Mouse (Mus musculus): ENCODE data around the gene Des.
A peak's percentile ranks its signal among the peaks of the same experiment; 100 is the strongest.

The Des gene

GRCm38 (mm10) chr1:75384470-75385141, 24.5 kb downstream of the Des start:
- no peak for DNase-seq (ENCODE audit: low read depth)

DNA sequence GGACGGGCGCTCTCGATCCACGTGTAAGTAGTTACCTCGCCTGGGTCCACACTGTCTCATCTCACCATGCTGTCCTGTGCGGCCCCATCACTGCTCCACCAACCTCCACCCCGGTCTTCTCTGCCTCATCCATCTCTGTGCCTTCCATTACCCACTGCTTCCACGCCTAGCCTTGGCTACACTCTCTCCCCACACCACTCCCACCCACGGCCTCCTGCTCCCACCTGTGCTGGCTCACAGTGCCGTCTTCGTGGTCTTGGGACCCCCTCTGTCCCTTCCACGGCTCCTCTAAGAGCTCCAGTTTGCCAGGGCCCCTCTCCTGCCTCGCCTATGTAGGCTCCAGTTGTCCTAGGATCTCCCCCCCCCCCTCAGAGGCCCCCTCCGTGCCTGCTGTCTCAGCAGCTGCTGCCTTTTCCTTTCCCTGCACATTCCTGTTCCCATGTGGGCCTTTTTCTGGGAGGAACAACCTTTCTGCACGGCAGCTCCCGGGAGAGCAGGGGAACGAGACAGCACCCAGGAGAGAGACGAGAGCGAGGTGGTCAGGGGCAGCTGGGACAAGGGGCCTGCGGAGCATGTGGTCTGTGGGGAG, 25.1 kb downstream of the Des start:
- no peak for DNase-seq (ENCODE audit: low read depth)

GRCm38 (mm10) chr1:75386149-75386548, 26.0 kb downstream of the Des start:
- DNase-seq (ENCODE audit: low read depth): no peak

DNA sequence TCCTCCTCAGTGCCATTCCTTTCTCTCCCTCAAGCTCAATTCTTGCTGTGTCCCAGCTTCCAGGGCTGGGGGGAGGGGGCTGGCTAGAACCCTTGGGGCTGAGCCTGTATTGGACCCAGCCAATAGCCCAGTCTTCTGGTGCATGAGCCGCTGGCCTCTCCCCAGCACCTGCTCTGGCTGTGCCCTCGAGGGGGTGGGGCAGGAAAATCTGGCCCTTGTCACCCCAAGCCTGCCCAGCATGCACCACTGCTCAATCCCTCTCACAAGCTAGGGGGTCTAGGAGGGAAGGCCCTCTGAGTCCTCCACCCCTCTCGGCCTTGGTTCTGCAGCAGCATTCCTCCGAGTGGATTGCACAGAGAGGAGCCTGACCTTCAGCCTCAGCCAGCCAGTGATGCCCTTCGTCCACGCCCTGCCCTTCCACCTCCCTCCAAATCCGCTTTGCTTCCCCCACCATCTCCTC, 27.4 kb downstream of the Des start:
- DNase-seq (ENCODE audit: low read depth): no peak

DNA sequence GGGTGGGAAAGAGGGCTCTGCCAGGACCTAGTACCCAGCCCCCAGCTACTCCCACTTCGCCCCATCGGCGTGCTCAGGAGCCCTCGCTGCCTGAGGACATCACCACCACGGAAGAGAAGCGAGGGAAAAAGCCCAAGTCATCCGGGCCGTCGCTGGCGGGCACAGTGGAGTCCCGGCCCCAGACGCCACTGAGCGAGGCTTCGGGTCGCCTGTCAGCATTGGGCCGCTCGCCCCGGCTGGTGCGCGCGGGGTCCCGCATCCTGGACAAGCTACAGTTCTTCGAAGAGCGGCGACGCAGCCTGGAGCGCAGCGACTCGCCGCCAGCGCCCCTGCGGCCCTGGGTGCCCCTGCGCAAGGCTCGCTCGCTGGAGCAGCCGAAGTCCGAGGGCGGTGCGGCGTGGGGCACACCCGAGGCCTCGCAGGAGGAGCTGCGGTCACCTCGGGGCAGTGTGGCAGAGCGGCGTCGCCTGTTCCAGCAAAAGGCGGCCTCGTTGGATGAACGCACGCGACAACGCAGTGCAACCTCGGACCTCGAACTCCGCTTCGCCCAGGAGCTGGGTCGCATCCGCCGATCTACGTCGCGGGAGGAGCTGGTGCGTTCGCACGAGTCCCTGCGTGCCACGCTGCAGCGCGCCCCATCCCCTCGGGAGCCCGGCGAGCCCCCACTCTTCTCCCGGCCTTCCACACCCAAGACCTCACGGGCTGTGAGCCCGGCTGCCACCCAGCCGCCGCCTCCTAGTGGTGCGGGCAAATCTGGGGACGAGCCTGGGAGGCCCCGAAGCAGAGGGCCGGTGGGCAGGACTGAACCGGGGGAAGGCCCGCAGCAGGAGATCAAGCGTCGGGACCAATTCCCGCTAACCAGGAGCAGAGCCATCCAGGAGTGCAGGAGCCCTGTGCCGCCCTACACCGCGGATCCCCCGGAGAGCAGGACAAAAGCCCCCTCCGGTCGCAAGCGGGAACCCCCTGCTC, 28.1 kb downstream of the Des start:
- no peak for DNase-seq (ENCODE audit: low read depth)

DNA sequence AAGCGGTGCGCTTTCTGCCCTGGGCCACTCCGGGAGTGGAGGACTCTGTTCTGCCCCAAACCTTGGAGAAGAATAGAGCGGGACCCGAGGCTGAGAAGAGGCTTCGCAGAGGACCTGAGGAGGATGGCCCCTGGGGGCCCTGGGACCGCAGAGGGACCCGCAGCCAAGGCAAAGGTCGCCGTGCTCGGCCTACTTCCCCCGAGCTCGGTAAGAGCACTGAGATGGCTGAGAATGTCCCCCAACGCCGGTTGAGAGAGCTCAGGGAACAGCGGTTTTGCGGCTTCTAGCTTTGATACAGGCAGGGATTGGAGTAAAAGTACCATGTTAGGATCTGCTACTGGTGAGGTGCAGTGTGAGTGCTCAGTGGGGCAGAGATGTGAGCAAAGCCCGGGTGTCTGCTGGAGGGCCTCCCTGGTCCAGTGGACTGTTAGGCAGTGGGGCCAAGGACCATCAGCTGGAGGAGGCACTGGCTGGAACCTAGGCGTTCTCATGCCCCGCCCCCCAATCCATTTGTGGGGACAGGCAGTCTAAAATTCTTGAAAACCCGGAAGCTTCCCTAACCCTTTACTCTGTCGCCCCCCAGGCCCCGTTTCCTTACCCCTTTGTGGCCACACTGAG, 28.9 kb downstream of the Des start:
- DNase-seq (ENCODE audit: low read depth): no peak

DNA sequence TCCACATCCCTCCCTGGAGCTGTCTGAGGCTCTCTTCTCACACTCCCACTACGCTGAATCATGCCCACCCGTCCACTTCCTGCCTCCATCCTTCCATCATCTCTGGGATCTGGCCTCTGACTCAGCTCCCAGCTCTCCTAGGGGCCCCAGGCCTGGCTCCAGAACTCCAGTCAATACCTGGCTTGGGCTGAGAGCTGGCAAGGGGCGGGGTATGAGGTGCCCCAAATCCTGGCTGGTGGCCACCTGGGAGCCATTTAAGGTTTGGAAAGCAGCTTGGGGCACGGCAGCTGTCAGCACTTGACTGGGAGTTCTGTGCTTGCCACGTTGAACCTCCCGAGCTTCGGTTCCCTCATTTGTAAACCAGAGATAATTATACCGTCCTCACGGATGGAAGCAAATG, 33.0 kb downstream of the Des start:
- DNase-seq (ENCODE audit: low read depth): peak; percentile 99

DNA sequence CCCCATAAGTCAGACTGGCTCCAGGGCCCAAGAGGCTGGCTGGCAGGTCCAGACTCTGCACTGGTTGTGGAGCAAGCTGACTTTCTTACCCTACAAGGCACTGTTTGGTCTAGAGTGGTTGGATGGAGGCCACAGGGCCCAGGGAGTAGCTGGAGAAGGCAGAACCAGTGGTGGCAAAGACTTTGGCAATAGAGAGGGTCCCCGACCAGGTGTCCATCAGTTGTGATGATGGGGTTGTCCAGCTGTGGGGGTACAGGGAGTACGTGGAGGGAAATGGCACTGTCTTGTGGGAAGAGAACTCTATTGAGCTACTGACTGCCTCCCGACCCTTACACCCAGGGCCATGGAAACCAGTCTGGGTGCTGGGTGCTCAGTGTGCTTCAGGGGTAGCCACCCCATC, 33.7 kb downstream of the Des start:
- no peak for DNase-seq (ENCODE audit: low read depth)

DNA sequence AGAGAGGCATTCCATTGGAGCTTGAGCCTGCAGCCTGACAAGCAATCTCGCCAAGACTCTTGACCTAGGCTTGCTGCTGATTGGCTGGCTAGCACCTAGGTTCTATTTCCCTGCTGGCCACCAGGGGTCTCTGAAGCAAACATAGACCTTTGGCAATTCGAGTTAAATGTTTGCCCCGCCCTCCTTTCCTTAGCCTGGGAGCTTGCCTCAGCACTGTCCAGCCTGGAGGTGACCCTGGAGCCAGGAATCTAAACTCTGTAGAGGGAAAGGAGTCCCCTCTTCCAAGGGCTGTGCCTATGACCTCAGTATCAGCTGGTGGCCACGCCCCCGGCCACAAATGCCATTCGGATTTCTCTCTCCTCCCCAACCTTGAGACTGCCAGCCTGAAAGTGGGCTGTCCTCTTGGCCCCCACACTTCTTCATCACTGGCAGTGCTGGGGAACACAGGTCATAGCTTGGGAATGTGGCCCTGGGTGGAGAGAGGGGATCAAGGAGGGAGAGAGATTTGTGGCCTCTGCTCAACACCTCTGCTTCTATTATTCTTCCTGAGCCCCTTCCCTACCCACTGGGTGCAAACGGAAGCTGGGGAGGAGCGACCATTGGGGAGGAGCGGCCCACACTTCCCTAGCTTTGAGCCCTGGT, 38.8 kb downstream of the Des start:
- peak; percentile 94 for DNase-seq (ENCODE audit: low read depth)

GRCm38 (mm10) chr1:75399755-75400492, 39.8 kb downstream of the Des start:
- DNase-seq (ENCODE audit: low read depth): peak; percentile 76

DNA sequence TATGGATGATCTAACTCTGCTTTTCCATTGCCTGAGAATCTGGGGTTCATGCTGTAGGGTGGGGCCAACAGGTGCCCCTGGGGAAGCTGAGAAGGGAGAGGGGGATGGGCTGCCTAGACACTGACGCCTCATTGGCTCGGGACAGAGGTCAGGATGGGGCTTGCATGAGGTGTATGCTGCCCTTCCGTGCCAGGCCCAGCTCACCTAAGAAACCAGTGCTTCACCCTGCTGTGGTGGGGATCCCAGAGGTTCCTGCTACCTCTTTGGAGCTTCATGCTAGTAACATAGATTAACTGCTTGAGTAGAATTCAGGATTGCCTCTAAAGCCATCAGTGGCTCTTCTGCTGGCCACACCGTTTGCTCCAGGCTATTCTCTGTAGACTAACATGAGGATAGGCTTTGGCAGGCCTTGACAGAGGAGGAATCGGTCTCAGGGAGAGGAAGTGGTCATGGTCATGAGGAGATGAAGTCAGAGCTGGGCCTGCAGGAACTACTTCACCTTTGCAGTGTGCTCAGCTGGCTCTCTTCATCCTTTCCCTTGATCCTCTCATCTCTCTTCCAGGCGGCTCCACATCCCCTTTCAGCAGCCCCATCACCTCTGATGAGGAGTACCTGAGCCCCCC, 40.5 kb downstream of the Des start:
- DNase-seq (ENCODE audit: low read depth): no peak

DNA sequence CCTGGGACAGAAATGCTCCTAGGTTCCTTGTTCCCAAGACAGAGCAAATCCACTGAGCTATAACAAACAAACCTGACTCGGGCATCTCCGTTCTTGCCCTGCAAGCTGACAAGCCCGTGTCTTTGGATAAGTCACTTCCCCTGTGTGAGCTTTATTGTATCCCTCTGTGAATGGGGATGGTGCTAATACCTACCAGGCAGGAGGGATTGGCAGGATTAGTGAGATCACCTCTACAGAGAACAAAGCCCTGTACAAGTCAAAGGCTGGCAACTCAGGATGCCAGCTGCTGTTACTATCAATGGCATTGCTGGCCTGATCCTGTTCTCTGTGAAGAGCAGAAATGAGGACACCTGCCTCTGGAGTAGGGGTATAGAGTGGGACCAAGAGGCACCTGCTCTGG, 45.4 kb downstream of the Des start:
- DNase-seq (ENCODE audit: low read depth): no peak

GRCm38 (mm10) chr1:75406173-75406572, 46.0 kb downstream of the Des start:
- no peak for DNase-seq (ENCODE audit: low read depth)

GRCm38 (mm10) chr1:75407056-75407455, 46.9 kb downstream of the Des start:
- DNase-seq (ENCODE audit: low read depth): no peak

DNA sequence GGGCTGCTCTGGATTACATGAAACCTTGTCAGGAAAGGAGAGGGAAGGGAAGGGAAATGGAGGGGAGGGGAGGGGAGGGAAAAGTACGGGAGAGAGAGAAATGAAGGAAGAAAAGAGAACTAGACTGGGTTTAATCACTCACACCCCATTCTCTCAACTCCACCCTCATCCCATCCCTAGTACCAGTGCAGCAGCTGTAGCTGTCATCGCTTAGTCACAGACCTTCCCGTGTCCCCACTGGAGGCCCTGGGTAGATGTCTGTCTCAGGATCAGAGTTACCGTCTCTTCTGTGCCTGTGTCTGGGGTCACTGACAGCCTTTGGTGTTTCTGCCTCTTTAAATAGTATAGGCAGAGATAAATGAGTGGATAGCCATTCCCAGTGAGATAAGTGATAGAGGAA, 48.1 kb downstream of the Des start:
- no peak for DNase-seq (ENCODE audit: low read depth)

DNA sequence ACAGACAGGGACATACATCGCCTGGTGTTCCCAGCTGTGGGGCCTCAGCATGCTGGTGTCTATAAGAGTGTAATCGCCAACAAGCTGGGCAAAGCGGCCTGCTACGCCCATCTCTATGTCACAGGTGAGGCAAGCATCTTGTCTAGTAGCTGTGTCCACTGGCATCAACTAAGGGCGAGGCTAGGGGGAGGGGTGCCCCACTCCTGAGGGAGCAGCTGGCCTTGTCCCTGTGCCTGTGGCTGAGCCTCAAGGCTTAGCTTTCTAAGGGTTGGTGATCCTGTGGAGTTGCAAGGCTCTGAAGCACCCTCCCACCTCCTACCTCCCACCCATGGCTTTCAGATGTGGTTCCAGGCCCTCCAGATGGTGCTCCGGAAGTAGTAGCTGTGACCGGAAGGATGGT, 49.8 kb downstream of the Des start:
- DNase-seq (ENCODE audit: low read depth): no peak

DNA sequence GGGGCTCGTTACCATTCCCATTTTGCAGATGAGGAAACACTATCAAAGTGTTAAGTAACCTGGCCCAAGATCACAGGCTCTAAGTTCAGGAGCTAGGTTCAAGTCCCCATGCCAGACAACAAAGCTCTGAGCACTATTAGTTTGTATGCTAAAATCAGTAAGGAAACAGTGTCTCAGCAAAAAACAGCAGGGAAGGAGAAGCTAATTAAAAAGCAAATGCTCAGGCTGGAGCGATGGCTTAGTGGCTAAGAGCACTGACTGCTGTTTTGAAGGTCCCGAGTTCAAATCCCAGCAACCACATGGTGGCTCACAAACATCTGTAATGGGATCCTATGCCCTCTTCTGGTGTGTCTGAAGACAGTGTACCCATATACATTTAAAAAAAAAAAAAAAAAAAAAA, 52.1 kb downstream of the Des start:
- DNase-seq (ENCODE audit: low read depth): no peak

DNA sequence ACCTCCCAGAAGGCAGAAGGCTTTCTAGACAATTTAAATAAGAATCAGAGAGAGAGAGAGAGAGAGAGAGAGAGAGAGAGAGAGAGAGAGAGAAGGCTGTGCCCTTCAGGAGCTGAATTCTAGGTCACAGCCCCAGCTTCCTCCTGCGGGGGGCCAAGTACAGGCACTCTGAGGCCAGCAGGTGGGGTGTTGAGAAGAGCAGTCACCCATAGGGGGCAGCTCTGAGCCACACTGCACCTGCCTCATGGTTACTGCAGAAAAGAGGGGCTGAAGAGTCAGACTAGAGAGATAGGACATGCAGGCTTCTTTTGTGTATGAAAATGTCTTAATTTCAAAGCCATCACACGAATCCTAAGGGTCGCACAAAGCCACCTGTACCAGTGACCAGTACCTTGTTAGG, 53.6 kb downstream of the Des start:
- DNase-seq (ENCODE audit: low read depth): no peak
